Mouse (Mus musculus) lung, embryonic 15.5 days (tissue): ENCODE results near the gene Kit. TPM values are rescaled to one million over a fixed set of nuclear protein-coding genes. Genes with fewer than 3 reads are reported as not detected.

ENCODE experiments used
- ATAC-seq: fragments of 200-750 bp; cut with Nextera tagmentation; 2 replicates; pipeline ENCODE4 v1.8.0; 2017; ENCODE audit warnings: moderate number of reproducible peaks, borderline replicate concordance; ENCODE audit not compliant: low FRiP score, low TSS enrichment; ENCODE audit errors: extremely low read depth
- H3K27ac ChIP-seq: fragments of 300-500 bp; sonication (generic); 2 replicates; pipeline ENCODE4 v1.5.1; 2015; ENCODE audit warnings: moderate library complexity, mild to moderate bottlenecking, inconsistent platforms
- H3K27me3 ChIP-seq: fragments of 300-500 bp; sonication (generic); 2 replicates; pipeline ENCODE4 v1.6.1; 2015; ENCODE audit warnings: inconsistent platforms
- H3K36me3 ChIP-seq: fragments of 300-500 bp; sonication (generic); 2 replicates; pipeline ENCODE4 v1.6.1; 2015; ENCODE audit warnings: inconsistent platforms
- H3K4me1 ChIP-seq: fragments of 300-500 bp; sonication (generic); 2 replicates; pipeline ENCODE4 v1.6.1; 2015; ENCODE audit warnings: inconsistent platforms
- H3K4me2 ChIP-seq: fragments of 300-500 bp; sonication (generic); 2 replicates; pipeline ENCODE4 v1.6.1; 2015; ENCODE audit warnings: inconsistent platforms, mild to moderate bottlenecking, moderate library complexity
- H3K4me3 ChIP-seq: fragments of 300-500 bp; sonication (generic); 2 replicates; pipeline ENCODE4 v1.5.1; 2015; ENCODE audit warnings: mild to moderate bottlenecking, inconsistent platforms
- H3K9ac ChIP-seq: fragments of 300-500 bp; sonication (generic); 2 replicates; pipeline ENCODE4 v1.6.1; 2015; ENCODE audit warnings: inconsistent platforms
- H3K9me3 ChIP-seq: fragments of 300-500 bp; sonication (generic); 2 replicates; pipeline ENCODE4 v1.6.1; 2016; ENCODE audit warnings: inconsistent platforms
- WGBS: fragments of 180-500 bp; shearing (Covaris S2); methylation state at CpG from one replicate; pipeline ENCODE4 v1.1.7; 2015; 5-methylcytosine and 5-hydroxymethylcytosine counted together
- polyA plus RNA-seq: library from polyadenylated mRNA; unstranded; fragments of >200 nt; fragmentation: Nextera tagmentation; extraction: Ambion mirVana; gene quantifications from 2 replicates; pipeline ENCODE4 v1.2.1, GENCODE M21; 2015

Kit gene
- polyA plus RNA-seq, 1 experiment from 2014 or later = 43.7 TPM

GRCm38 (mm10) chr5:75595319-75595718 lies 20.6 kb downstream of the Kit start:
- ATAC-seq = no peak
- Histone ChIP-seq H3K4me3 (no peak overlapping the region), H3K36me3 (no peaks in the 10 kb centered on the region), H3K4me2 (no peak overlapping the region), H3K9me3 (no peaks in the 10 kb centered on the region), H3K27me3 (no peaks in the 10 kb centered on the region), H3K9ac (no peak overlapping the region), H3K27ac (no peak overlapping the region), H3K4me1 (peaks cover 4% of the 10 kb centered on the region; the same call in 1 of the 2 replicates)
- WGBS = 94% methylated on average over 10 of the region's 10 CpGs

GRCm38 (mm10) chr5:75596211-75596610 lies 21.5 kb downstream of the Kit start:
- Histone ChIP-seq H3K36me3 (no peaks in the 10 kb centered on the region), H3K27ac (no peak overlapping the region), H3K9me3 (no peaks in the 10 kb centered on the region), H3K4me3 (no peak overlapping the region), H3K4me1 (peaks cover 4% of the 10 kb centered on the region; the same call in 1 of the 2 replicates), H3K27me3 (no peaks in the 10 kb centered on the region), H3K9ac (no peak overlapping the region), H3K4me2 (no peak overlapping the region)
- WGBS = 29% methylated on average over 14 of the region's 14 CpGs
- peak; percentile 10; the same call in 1 of the 2 replicates for ATAC-seq

- H3K4me3 ChIP-seq = no peak overlapping the region
- no peak overlapping the region for H3K9ac ChIP-seq
- ATAC-seq = no peak
- 58% methylated on average over 2 of the region's 2 CpGs for WGBS
- no peaks in the 10 kb centered on the region for H3K27me3 ChIP-seq
- no peak overlapping the region for H3K27ac ChIP-seq
- H3K9me3 ChIP-seq = no peaks in the 10 kb centered on the region
- H3K4me2 ChIP-seq = no peak overlapping the region
- peaks cover 4% of the 10 kb centered on the region; the same call in 1 of the 2 replicates for H3K4me1 ChIP-seq
- no peaks in the 10 kb centered on the region for H3K36me3 ChIP-seq
Measured at GRCm38 (mm10) chr5:75597316-75597715, 22.6 kb downstream of the Kit start.

- no peaks in the 10 kb centered on the region for H3K27me3 ChIP-seq
- no peaks in the 10 kb centered on the region for H3K36me3 ChIP-seq
- no peak for ATAC-seq
- H3K4me1 ChIP-seq = peaks cover 4% of the 10 kb centered on the region; the same call in 1 of the 2 replicates
- H3K9me3 ChIP-seq = no peaks in the 10 kb centered on the region
- WGBS = 91% methylated on average over 13 of the region's 13 CpGs
- no peak overlapping the region for H3K4me3 ChIP-seq
- no peak overlapping the region for H3K27ac ChIP-seq
- H3K9ac ChIP-seq = no peak overlapping the region
- H3K4me2 ChIP-seq = no peak overlapping the region
Measured at GRCm38 (mm10) chr5:75598491-75598890, 23.8 kb downstream of the Kit start.

GRCm38 (mm10) chr5:75599991-75600390 lies 25.3 kb downstream of the Kit start:
- WGBS = 69% methylated on average over 6 of the region's 6 CpGs
- Histone ChIP-seq H3K4me1 (peaks cover 4% of the 10 kb centered on the region; the same call in 1 of the 2 replicates), H3K36me3 (no peaks in the 10 kb centered on the region), H3K27ac (no peak overlapping the region), H3K9ac (no peak overlapping the region), H3K27me3 (no peaks in the 10 kb centered on the region), H3K9me3 (no peaks in the 10 kb centered on the region), H3K4me2 (no peak overlapping the region), H3K4me3 (no peak overlapping the region)
- no peak for ATAC-seq

GRCm38 (mm10) chr5:75604238-75604637 lies 29.5 kb downstream of the Kit start:
- H3K4me2 ChIP-seq = no peak overlapping the region
- no peaks in the 10 kb centered on the region for H3K27me3 ChIP-seq
- no peak overlapping the region for H3K9ac ChIP-seq
- H3K36me3 ChIP-seq = no peaks in the 10 kb centered on the region
- H3K27ac ChIP-seq = no peak overlapping the region
- no peak overlapping the region for H3K4me3 ChIP-seq
- H3K4me1 ChIP-seq = no peaks in the 10 kb centered on the region
- WGBS = 79% methylated on average over 9 of the region's 9 CpGs
- ATAC-seq = no peak
- H3K9me3 ChIP-seq = no peaks in the 10 kb centered on the region

- no peak overlapping the region for H3K4me2 ChIP-seq
- no peak overlapping the region for H3K27ac ChIP-seq
- H3K9me3 ChIP-seq = no peaks in the 10 kb centered on the region
- H3K27me3 ChIP-seq = no peaks in the 10 kb centered on the region
- H3K36me3 ChIP-seq = no peaks in the 10 kb centered on the region
- 64% methylated on average over 14 of the region's 14 CpGs for WGBS
- no peak for ATAC-seq
- no peaks in the 10 kb centered on the region for H3K4me1 ChIP-seq
- H3K4me3 ChIP-seq = no peak overlapping the region
- no peak overlapping the region for H3K9ac ChIP-seq
Measured at GRCm38 (mm10) chr5:75606898-75607297, 32.2 kb downstream of the Kit start.

- Histone ChIP-seq H3K27ac (no peak overlapping the region), H3K36me3 (no peaks in the 10 kb centered on the region), H3K4me2 (no peak overlapping the region), H3K4me3 (no peak overlapping the region), H3K4me1 (no peaks in the 10 kb centered on the region), H3K9me3 (no peaks in the 10 kb centered on the region), H3K27me3 (no peaks in the 10 kb centered on the region), H3K9ac (no peak overlapping the region)
- WGBS = 38% methylated on average over 12 of the region's 12 CpGs
- no peak for ATAC-seq
Measured at GRCm38 (mm10) chr5:75607971-75608370, 33.3 kb downstream of the Kit start.

- no peaks in the 10 kb centered on the region for H3K27me3 ChIP-seq
- no peaks in the 10 kb centered on the region for H3K9me3 ChIP-seq
- no peaks in the 10 kb centered on the region for H3K36me3 ChIP-seq
- H3K4me1 ChIP-seq = no peaks in the 10 kb centered on the region
- no peak overlapping the region for H3K4me2 ChIP-seq
- WGBS = 35% methylated on average over 1 of the region's 1 CpGs
- no peak overlapping the region for H3K9ac ChIP-seq
- H3K4me3 ChIP-seq = no peak overlapping the region
- H3K27ac ChIP-seq = no peak overlapping the region
- no peak for ATAC-seq
Measured at GRCm38 (mm10) chr5:75612380-75612779, 37.7 kb downstream of the Kit start.

GRCm38 (mm10) chr5:75612926-75613325 lies 38.2 kb downstream of the Kit start:
- H3K4me3 ChIP-seq = no peak overlapping the region
- no peak overlapping the region for H3K4me2 ChIP-seq
- H3K27me3 ChIP-seq = no peaks in the 10 kb centered on the region
- no peaks in the 10 kb centered on the region for H3K9me3 ChIP-seq
- no peak for ATAC-seq
- 89% methylated on average over 4 of the region's 4 CpGs for WGBS
- H3K27ac ChIP-seq = no peak overlapping the region
- no peak overlapping the region for H3K9ac ChIP-seq
- H3K36me3 ChIP-seq = no peaks in the 10 kb centered on the region
- no peaks in the 10 kb centered on the region for H3K4me1 ChIP-seq

- WGBS = 91% methylated on average over 11 of the region's 11 CpGs
- ATAC-seq = no peak
- Histone ChIP-seq H3K4me2 (no peak overlapping the region), H3K36me3 (no peaks in the 10 kb centered on the region), H3K4me1 (no peaks in the 10 kb centered on the region), H3K9me3 (no peaks in the 10 kb centered on the region), H3K4me3 (no peak overlapping the region), H3K9ac (no peak overlapping the region), H3K27ac (no peak overlapping the region), H3K27me3 (no peaks in the 10 kb centered on the region)
Measured at GRCm38 (mm10) chr5:75615000-75615571, 40.4 kb downstream of the Kit start.

- H3K9me3 ChIP-seq = no peaks in the 10 kb centered on the region
- no peak for ATAC-seq
- H3K4me2 ChIP-seq = no peak overlapping the region
- H3K27me3 ChIP-seq = no peaks in the 10 kb centered on the region
- H3K4me3 ChIP-seq = no peak overlapping the region
- no peak overlapping the region for H3K9ac ChIP-seq
- WGBS = 86% methylated on average over 8 of the region's 8 CpGs
- no peaks in the 10 kb centered on the region for H3K4me1 ChIP-seq
- no peak overlapping the region for H3K27ac ChIP-seq
- no peaks in the 10 kb centered on the region for H3K36me3 ChIP-seq
Measured at GRCm38 (mm10) chr5:75615624-75616023, 40.9 kb downstream of the Kit start.

GRCm38 (mm10) chr5:75622401-75622800 lies 47.7 kb downstream of the Kit start:
- no peak for ATAC-seq
- H3K9ac ChIP-seq = no peak overlapping the region

More at GRCm38 (mm10) chr5:75622401-75622800, 47.7 kb downstream of the Kit start:
- H3K27me3 ChIP-seq = no peaks in the 10 kb centered on the region
- no peaks in the 10 kb centered on the region for H3K36me3 ChIP-seq
- no peak overlapping the region for H3K4me3 ChIP-seq
- WGBS = 96% methylated on average over 4 of the region's 4 CpGs
- H3K27ac ChIP-seq = no peak overlapping the region
- no peaks in the 10 kb centered on the region for H3K9me3 ChIP-seq
- H3K4me1 ChIP-seq = no peaks in the 10 kb centered on the region
- H3K4me2 ChIP-seq = no peak overlapping the region
